Mouse (Mus musculus): ENCODE results near the gene Trim14.
"Not testable (repeated sequence)": the region's sequence is repeated elsewhere in the genome, so short reads cannot be mapped to it uniquely, and the experiment has no call there.

The Trim14 gene

DNA sequence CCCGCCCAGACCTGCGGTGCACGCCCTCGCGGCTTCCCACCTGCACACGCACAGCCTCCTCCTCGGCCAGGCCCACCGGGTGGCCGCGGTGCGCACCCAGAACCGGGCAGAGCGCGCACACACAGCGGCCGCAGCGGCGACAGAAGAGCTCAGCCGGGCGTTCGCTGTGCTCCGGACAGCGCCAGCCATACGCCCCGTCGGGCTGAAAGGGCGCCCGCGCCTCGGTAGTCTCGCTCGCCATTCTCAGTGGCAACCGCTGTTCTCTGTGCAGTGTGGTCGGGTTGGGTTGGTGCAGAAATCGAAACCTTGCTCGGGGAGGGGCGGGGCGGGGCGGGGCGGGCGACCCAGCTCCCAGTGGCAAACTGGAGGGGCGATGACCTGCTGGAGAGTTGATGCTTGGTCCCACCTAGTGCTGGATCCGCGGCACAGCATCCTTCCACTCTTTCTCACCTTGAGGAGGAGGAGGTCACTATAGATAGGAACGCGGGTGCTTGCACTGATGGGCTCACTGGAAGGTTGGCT, at the start of gene Trim14:
Trim14 (minus strand) TSS at position 302 of the 522 bp plus-strand sequence.
- peak; percentile 92 for DNase-seq (ENCODE audit: low read depth, low spot score)

DNA sequence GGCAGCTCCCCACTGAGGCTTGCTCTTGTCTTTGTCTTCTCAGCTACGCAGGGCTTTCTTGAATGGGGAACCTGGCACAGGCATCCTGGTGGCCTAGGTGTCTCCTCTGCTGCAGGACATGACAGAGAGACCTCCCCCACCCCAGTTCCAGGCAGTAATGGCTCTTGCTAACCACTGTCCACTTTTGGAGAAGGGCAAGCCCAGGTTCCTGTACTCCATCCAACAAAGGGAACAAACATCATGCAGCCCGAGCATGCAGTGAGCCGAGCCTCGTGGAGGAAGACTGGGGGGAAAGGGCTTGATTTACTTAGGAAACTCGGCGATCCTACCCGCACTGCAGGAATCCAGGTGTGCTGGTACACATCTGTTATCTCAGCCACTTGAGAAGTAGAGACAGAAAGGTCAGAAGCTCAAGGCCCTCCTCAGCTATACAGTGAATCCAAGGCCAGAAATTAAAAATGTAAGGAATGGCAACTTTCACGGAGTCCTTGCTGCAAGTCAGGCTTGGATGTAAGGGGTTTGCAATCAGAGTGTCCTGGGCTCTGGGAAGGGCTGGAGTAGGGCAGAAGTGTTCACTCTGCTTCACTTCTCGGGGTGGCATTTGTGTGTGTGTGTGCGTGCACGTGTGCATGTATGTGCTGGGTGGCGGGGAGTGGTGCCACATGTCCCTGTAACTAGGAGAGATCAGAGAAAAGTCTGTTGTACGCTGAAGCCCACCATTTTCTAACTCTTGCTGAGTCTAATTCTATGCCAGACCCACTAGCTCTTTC, 49.3 kb upstream of the Trim14 start:
- no peak for DNase-seq (ENCODE audit: low read depth, low spot score)

DNA sequence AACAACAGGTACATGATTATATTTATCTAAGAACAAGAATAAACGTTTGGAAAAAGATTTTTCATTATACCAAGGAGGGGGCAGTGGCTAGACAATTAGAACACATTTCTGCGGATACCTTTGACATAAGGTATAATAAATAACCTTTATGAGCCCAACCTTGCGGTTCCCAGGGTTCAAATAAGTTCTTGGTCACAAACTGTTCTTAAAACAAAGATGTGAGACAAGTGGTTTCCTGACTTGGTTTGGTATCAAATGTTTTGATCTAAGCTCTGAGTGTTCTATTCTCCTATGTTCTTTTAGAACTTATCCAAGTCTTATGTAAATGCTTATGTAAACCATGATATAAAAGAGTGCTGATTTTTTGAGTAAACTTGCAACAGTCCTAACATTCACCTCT, 48.6 kb upstream of the Trim14 start:
- not testable (repeated sequence) for DNase-seq (ENCODE audit: low read depth, low spot score)

- not testable (repeated sequence) for DNase-seq (ENCODE audit: low read depth, low spot score)
These were observed 48.1 kb upstream of the Trim14 start for GRCm38 (mm10) chr4:46584084-46584483.

GRCm38 (mm10) chr4:46582024-46582423, 46.1 kb upstream of the Trim14 start:
- not testable (repeated sequence) for DNase-seq (ENCODE audit: low read depth, low spot score)

GRCm38 (mm10) chr4:46581577-46581976, 45.6 kb upstream of the Trim14 start:
- DNase-seq (ENCODE audit: low read depth, low spot score), result peak; percentile 24

- DNase-seq (ENCODE audit: low read depth, low spot score), result not testable (repeated sequence)
These were observed 44.9 kb upstream of the Trim14 start for GRCm38 (mm10) chr4:46580799-46581243.

GRCm38 (mm10) chr4:46578796-46579346, 42.9 kb upstream of the Trim14 start:
- not testable (repeated sequence) for DNase-seq (ENCODE audit: low read depth, low spot score)

DNA sequence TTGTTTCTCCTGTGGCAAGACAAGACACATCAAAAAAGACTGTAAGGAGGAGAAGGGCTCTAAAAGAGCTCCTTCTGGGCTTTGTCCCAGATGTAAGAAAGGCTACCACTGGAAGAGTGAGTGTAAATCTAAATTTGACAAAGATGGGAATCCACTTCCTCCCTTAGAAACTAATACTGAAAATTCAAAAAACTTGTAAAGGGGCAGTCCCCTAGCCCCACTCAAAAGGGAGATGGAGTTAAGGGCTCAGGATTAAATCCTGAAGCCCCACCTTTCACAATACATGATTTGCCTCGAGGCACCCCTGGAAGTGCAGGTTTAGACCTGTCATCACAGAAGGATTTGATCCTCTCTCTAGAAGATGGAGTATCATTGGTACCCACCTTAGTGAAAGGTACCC, 42.3 kb upstream of the Trim14 start:
- no peak for DNase-seq (ENCODE audit: low read depth, low spot score)

- DNase-seq (ENCODE audit: low read depth, low spot score), result not testable (repeated sequence)
These were observed 39.8 kb upstream of the Trim14 start for GRCm38 (mm10) chr4:46575509-46576284.

GRCm38 (mm10) chr4:46574841-46575240, 38.9 kb upstream of the Trim14 start:
- no peak for DNase-seq (ENCODE audit: low read depth, low spot score)

GRCm38 (mm10) chr4:46574024-46574753, 38.2 kb upstream of the Trim14 start:
- DNase-seq (ENCODE audit: low read depth, low spot score), result no peak

GRCm38 (mm10) chr4:46572616-46573015, 36.7 kb upstream of the Trim14 start:
- no peak for DNase-seq (ENCODE audit: low read depth, low spot score)

GRCm38 (mm10) chr4:46571744-46572143, 35.8 kb upstream of the Trim14 start:
- DNase-seq (ENCODE audit: low read depth, low spot score), result no peak

DNA sequence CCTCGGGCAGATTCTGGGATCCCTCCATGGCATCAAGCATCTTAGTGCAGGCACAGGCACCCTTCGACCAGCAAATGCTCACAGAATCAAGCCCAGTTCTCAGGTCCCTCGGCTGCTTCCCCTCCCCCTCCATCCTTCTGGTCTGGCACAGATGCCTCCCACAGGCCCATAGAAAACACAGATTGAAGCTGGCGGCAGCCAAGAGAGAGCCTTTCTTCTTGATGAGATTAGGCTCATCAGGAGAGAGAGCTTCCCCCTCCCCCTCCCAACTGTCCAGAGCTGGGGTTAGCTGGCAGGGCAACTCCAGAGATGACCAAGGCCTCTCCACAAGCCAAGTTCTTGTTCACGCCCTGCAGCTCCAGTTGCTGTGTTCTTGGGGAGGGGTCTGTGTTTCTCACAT, 33.7 kb upstream of the Trim14 start:
- DNase-seq (ENCODE audit: low read depth, low spot score), result no peak

- DNase-seq (ENCODE audit: low read depth, low spot score), result no peak
These were observed 32.2 kb upstream of the Trim14 start for GRCm38 (mm10) chr4:46568169-46568568.

- no peak for DNase-seq (ENCODE audit: low read depth, low spot score)
These were observed 31.2 kb upstream of the Trim14 start for GRCm38 (mm10) chr4:46566931-46567671.

DNA sequence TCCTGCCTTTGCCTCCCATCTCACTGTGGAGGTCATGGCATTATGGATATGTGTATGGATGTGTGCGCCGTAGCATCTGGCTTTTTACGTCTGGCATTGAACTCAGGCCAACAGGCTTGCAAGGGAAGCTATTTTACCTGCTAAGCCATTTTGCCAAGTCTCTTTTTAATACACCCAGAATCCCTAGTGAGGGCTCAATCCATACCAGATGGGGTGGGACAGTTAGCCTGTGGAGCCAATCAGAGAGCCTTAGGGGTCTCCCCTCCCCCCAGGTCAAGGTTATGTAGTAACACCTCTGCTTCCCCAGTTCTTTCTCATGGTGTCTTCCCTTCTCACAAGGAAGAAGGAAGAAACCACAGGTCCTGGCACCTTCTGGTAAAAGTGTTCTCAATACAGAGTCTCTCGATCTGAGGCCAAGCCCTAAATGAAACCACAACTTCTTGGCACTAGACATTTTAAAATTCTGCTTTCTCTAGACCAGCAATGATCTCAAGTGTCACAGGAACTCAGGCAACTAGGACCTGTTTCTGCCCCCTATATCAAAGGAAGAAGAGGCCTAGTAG, 29.5 kb upstream of the Trim14 start:
- no peak for DNase-seq (ENCODE audit: low read depth, low spot score)

DNA sequence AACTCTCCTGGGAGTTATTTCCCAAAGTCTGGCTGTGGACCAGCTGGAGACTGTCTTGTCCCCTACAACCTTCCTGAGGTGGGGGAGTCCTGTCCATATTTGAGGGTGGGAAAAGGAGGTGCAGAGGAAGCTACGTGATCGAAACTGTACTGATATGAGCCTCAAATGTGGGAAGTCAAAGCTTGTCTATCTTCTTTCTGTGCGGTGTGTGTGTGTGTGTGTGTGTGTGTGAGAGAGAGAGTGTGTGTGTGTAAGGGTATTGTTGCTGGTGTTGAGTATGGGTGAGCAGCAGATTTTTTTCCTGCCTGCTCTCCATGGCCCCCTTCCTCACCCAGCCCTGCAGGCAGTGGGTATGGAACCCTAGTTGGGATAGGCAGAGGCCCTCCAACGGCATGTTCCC, 28.3 kb upstream of the Trim14 start:
- no peak for DNase-seq (ENCODE audit: low read depth, low spot score)

GRCm38 (mm10) chr4:46563847-46564246, 27.9 kb upstream of the Trim14 start:
- no peak for DNase-seq (ENCODE audit: low read depth, low spot score)

Measured in ZHBTc4 (cell line).